Mouse (Mus musculus) stomach, embryonic 16.5 days (tissue): ENCODE measurements around the gene Tnfrsf21. TPM values are rescaled to one million over a fixed set of nuclear protein-coding genes. Genes with fewer than 3 reads are reported as not detected.

ENCODE experiments used
- ATAC-seq: fragments of 200-750 bp; cut with Nextera tagmentation; 2 replicates; pipeline ENCODE4 v1.8.0; 2017; ENCODE audit warnings: moderate number of reproducible peaks, moderate TSS enrichment; ENCODE audit not compliant: insufficient read depth, low FRiP score
- H3K27ac ChIP-seq: fragments of 300-500 bp; sonication (generic); 2 replicates; pipeline ENCODE4 v1.5.1; 2014; ENCODE audit warnings: low read length
- H3K27me3 ChIP-seq: fragments of 300-500 bp; sonication (generic); 2 replicates; pipeline ENCODE4 v1.6.1; 2014; ENCODE audit warnings: low read length, control low read depth, mixed read lengths; ENCODE audit not compliant: control insufficient read depth, insufficient read depth
- H3K36me3 ChIP-seq: fragments of 300-500 bp; sonication (generic); 2 replicates; pipeline ENCODE4 v1.6.1; 2014; ENCODE audit warnings: low read length; ENCODE audit not compliant: control insufficient read depth, insufficient read depth
- H3K4me1 ChIP-seq: fragments of 300-500 bp; sonication (generic); 2 replicates; pipeline ENCODE4 v1.6.1; 2014; ENCODE audit warnings: low read length, control low read depth, mixed read lengths; ENCODE audit not compliant: control insufficient read depth, insufficient read depth
- H3K4me2 ChIP-seq: fragments of 300-500 bp; sonication (generic); 2 replicates; pipeline ENCODE4 v1.6.1; 2014; ENCODE audit warnings: low read depth, low read length, mixed read lengths
- H3K4me3 ChIP-seq: fragments of 300-500 bp; sonication (generic); replicated peaks from 2 replicates; pipeline ENCODE4 v1.5.1; 2014; ENCODE audit warnings: mild to moderate bottlenecking, low read length
- H3K9ac ChIP-seq: fragments of 300-500 bp; sonication (generic); 2 replicates; pipeline ENCODE4 v1.6.1; 2014; ENCODE audit warnings: low read length
- H3K9me3 ChIP-seq: fragments of 300-500 bp; sonication (generic); replicated peaks from 2 replicates; pipeline ENCODE4 v1.6.1; 2016; ENCODE audit warnings: low read length, control low read depth; ENCODE audit not compliant: control insufficient read depth
- WGBS: fragments of 180-500 bp; shearing (Covaris S2); extraction: QIAGEN DNeasy Blood & Tissue Kit; methylation state at CpG from one replicate; pipeline ENCODE4 v1.1.7; 2014; 5-methylcytosine and 5-hydroxymethylcytosine counted together
- polyA plus RNA-seq: library from polyadenylated mRNA; unstranded; fragments of >200 nt; fragmentation: Nextera tagmentation; extraction: Ambion mirVana; gene quantifications from 2 replicates; pipeline ENCODE4 v1.2.1, GENCODE M21; 2015

The Tnfrsf21 gene
- polyA plus RNA-seq, 1 experiment from 2014 or later: 33.9 TPM

GRCm38 (mm10) chr17:43110168-43110885 lies 94.0 kb downstream of the Tnfrsf21 start:
- ATAC-seq: no peak

GRCm38 (mm10) chr17:43113391-43113984 lies 97.1 kb downstream of the Tnfrsf21 start:
- no peak for ATAC-seq
- WGBS: 52% methylated on average over 9 of the region's 9 CpGs
- Histone ChIP-seq H3K4me3 (no peak overlapping the region), H3K4me1 (0 out of 2 replicates have a peak, but pooled peaks cover 8% of the 10 kb centered on the region), H3K9me3 (no peaks in the 10 kb centered on the region), H3K9ac (no peak overlapping the region), H3K27me3 (no peaks in the 10 kb centered on the region), H3K27ac (no peak overlapping the region; the same call in 1 of the 2 replicates), H3K36me3 (no peaks in the 10 kb centered on the region), H3K4me2 (no peak overlapping the region)

More at GRCm38 (mm10) chr17:43110168-43110885, 94.0 kb downstream of the Tnfrsf21 start:
- H3K4me2 ChIP-seq: no peak overlapping the region
- 0 out of 2 replicates have a peak, but pooled peaks cover 3% of the 10 kb centered on the region for H3K4me1 ChIP-seq
- no peak overlapping the region for H3K4me3 ChIP-seq
- no peak overlapping the region for H3K9ac ChIP-seq
- H3K27me3 ChIP-seq: no peaks in the 10 kb centered on the region
- no peak overlapping the region for H3K27ac ChIP-seq
- WGBS: 75% methylated on average over 9 of the region's 9 CpGs
- no peaks in the 10 kb centered on the region for H3K36me3 ChIP-seq
- no peaks in the 10 kb centered on the region for H3K9me3 ChIP-seq

GRCm38 (mm10) chr17:43114086-43114581 lies 97.8 kb downstream of the Tnfrsf21 start:
- 52% methylated on average over 8 of the region's 8 CpGs for WGBS
- Histone ChIP-seq H3K27ac (no peak overlapping the region), H3K4me2 (no peak overlapping the region), H3K9me3 (no peaks in the 10 kb centered on the region), H3K9ac (no peak overlapping the region), H3K27me3 (no peaks in the 10 kb centered on the region), H3K36me3 (no peaks in the 10 kb centered on the region), H3K4me3 (no peak overlapping the region), H3K4me1 (0 out of 2 replicates have a peak, but pooled peaks cover 8% of the 10 kb centered on the region)
- ATAC-seq: peak; percentile 26; the same call in 1 of the 2 replicates

GRCm38 (mm10) chr17:43114926-43115325 lies 98.6 kb downstream of the Tnfrsf21 start:
- Histone ChIP-seq H3K9ac (no peak overlapping the region), H3K9me3 (no peaks in the 10 kb centered on the region), H3K4me2 (no peak overlapping the region), H3K27ac (no peak overlapping the region), H3K4me1 (0 out of 2 replicates have a peak, but pooled peaks cover 8% of the 10 kb centered on the region), H3K4me3 (no peak overlapping the region), H3K27me3 (no peaks in the 10 kb centered on the region), H3K36me3 (no peaks in the 10 kb centered on the region)
- no peak for ATAC-seq
- WGBS: 96% methylated on average over 6 of the region's 6 CpGs

- H3K36me3 ChIP-seq: no peaks in the 10 kb centered on the region
- H3K4me2 ChIP-seq: no peak overlapping the region
- 0 out of 2 replicates have a peak, but pooled peaks cover 8% of the 10 kb centered on the region for H3K4me1 ChIP-seq
- no peak overlapping the region for H3K9ac ChIP-seq
- no peaks in the 10 kb centered on the region for H3K27me3 ChIP-seq
- H3K27ac ChIP-seq: no peak overlapping the region
- no peak; the same call in 1 of the 2 replicates for ATAC-seq
- no peak overlapping the region for H3K4me3 ChIP-seq
- no peaks in the 10 kb centered on the region for H3K9me3 ChIP-seq
- WGBS: 46% methylated on average over 10 of the region's 10 CpGs
These were observed 100.4 kb downstream of the Tnfrsf21 start for GRCm38 (mm10) chr17:43116748-43117147.

- Histone ChIP-seq H3K27me3 (no peaks in the 10 kb centered on the region), H3K4me1 (0 out of 2 replicates have a peak, but pooled peaks cover 5% of the 10 kb centered on the region), H3K27ac (no peak overlapping the region), H3K4me3 (no peak overlapping the region), H3K9me3 (peaks cover 3% of the 10 kb centered on the region; the same call in 1 of the 2 replicates), H3K4me2 (peak overlapping the region; percentile 25; the same call in 1 of the 2 replicates), H3K9ac (no peak overlapping the region), H3K36me3 (no peaks in the 10 kb centered on the region)
- 68% methylated on average over 12 of the region's 12 CpGs for WGBS
- no peak for ATAC-seq
These were observed 103.1 kb downstream of the Tnfrsf21 start for GRCm38 (mm10) chr17:43119446-43119845.

GRCm38 (mm10) chr17:43121096-43121495 lies 104.7 kb downstream of the Tnfrsf21 start:
- Histone ChIP-seq H3K9me3 (peaks cover 3% of the 10 kb centered on the region; the same call in 1 of the 2 replicates), H3K27ac (no peak overlapping the region), H3K27me3 (no peaks in the 10 kb centered on the region), H3K4me2 (no peak overlapping the region), H3K36me3 (no peaks in the 10 kb centered on the region), H3K4me1 (0 out of 2 replicates have a peak, but pooled peaks cover 5% of the 10 kb centered on the region), H3K4me3 (no peak overlapping the region), H3K9ac (no peak overlapping the region)
- ATAC-seq: no peak
- 81% methylated on average over 2 of the region's 2 CpGs for WGBS

- Histone ChIP-seq H3K4me2 (no peak overlapping the region), H3K36me3 (no peaks in the 10 kb centered on the region), H3K9ac (no peak overlapping the region), H3K27ac (no peak overlapping the region), H3K9me3 (peaks cover 3% of the 10 kb centered on the region; the same call in 1 of the 2 replicates), H3K27me3 (no peaks in the 10 kb centered on the region), H3K4me3 (no peak overlapping the region), H3K4me1 (peaks cover 10% of the 10 kb centered on the region)
- WGBS: 67% methylated on average over 3 of the region's 3 CpGs
- no peak for ATAC-seq
These were observed 112.0 kb downstream of the Tnfrsf21 start for GRCm38 (mm10) chr17:43128305-43128704.
